In genomic region chr6:82790864-82791263, GRCm38 (mm10) we compare ENCODE assay signal across 24 mouse cellular contexts.
"Had no signal": no experiment of that assay in that cellular context is flagged by ENCODE, and none has a peak within 500 bp of the region (broad histone marks: within the 10 kb centered on the region; RNA-seq: fewer than 3 reads in every experiment).

No protein-coding gene starts in this region.

- H3K9ac ChIP-seq: forebrain, postnatal 0 days; heart, embryonic 12.5 days; hindbrain, embryonic 12.5 days; hindbrain, embryonic 14.5 days; limb, embryonic 13.5 days; limb, embryonic 15.5 days; liver, embryonic 12.5 days; liver, embryonic 14.5 days had no signal

- H3K36me3 ChIP-seq: heart, embryonic 12.5 days; hindbrain, embryonic 10.5 days; hindbrain, embryonic 12.5 days; limb, embryonic 13.5 days; limb, embryonic 15.5 days; liver, embryonic 12.5 days had no signal

- H3K4me2 ChIP-seq: heart, embryonic 12.5 days; hindbrain, embryonic 12.5 days; hindbrain, embryonic 14.5 days; limb, embryonic 13.5 days; limb, embryonic 15.5 days; liver, embryonic 12.5 days had no signal

- H3K4me1 ChIP-seq: heart, embryonic 12.5 days; hindbrain, embryonic 10.5 days; hindbrain, embryonic 12.5 days; limb, embryonic 13.5 days; limb, embryonic 15.5 days; liver, embryonic 12.5 days had no signal

- H3K9me3 ChIP-seq: heart, embryonic 12.5 days; hindbrain, embryonic 10.5 days; hindbrain, embryonic 12.5 days; limb, embryonic 13.5 days; limb, embryonic 15.5 days; liver, embryonic 12.5 days had no signal

- DNase-seq: forebrain, postnatal 0 days; gastrocnemius, adult 2 months; gastrocnemius, postnatal 10 days; gastrocnemius, postnatal 25 days; heart, adult 2 months; heart, postnatal 10 days; heart, postnatal 4 days; kidney, adult 18-20 months; kidney, adult 8-10 months; kidney, postnatal 10 days; kidney, postnatal 25 days; kidney, postnatal 4 days had no signal

- H3K27ac ChIP-seq: gastrocnemius, adult 2 months; heart, adult 2 months; hindbrain, embryonic 10.5 days; hindbrain, embryonic 12.5 days; hindbrain, embryonic 14.5 days; layer of hippocampus, adult 2 months; left cerebral cortex, adult 2 months; limb, embryonic 13.5 days; limb, embryonic 15.5 days; liver, embryonic 12.5 days; liver, embryonic 14.5 days had no signal

- H3K27me3 ChIP-seq: heart, embryonic 12.5 days; hindbrain, embryonic 12.5 days; limb, embryonic 13.5 days; limb, embryonic 15.5 days; liver, embryonic 12.5 days had no signal

- ATAC-seq: forebrain, postnatal 0 days; hindbrain, embryonic 16.5 days; inflammation-experienced regulatory T-cells, adult 6 months; liver, embryonic 12.5 days had no signal

- H3K4me3 ChIP-seq: gastrocnemius, adult 2 months; heart, adult 2 months; heart, embryonic 12.5 days; hindbrain, embryonic 10.5 days; hindbrain, embryonic 12.5 days; layer of hippocampus, adult 2 months; left cerebral cortex, adult 2 months; limb, embryonic 13.5 days; limb, embryonic 15.5 days; liver, embryonic 12.5 days had no signal
